Mouse (Mus musculus): ENCODE data around the gene Bbs5. TPM values are rescaled to one million over a fixed set of nuclear protein-coding genes. Genes with fewer than 3 reads are reported as not detected.
"Not testable (repeated sequence)": the region's sequence is repeated elsewhere in the genome, so short reads cannot be mapped to it uniquely, and the experiment has no call there.

The Bbs5 gene
- polyA plus RNA-seq, 1 experiment from 2014 or later: 17.2 TPM

- 96% methylated on average over 4 of the region's 4 CpGs for WGBS
- H3K27me3 ChIP-seq (replicated peaks; ENCODE audit: control insufficient read depth, insufficient read depth, low read length): no peaks in the 10 kb centered on the region
Observed at GRCm38 (mm10) chr2:69659326-69659725, 12.4 kb downstream of the Bbs5 start.

DNA sequence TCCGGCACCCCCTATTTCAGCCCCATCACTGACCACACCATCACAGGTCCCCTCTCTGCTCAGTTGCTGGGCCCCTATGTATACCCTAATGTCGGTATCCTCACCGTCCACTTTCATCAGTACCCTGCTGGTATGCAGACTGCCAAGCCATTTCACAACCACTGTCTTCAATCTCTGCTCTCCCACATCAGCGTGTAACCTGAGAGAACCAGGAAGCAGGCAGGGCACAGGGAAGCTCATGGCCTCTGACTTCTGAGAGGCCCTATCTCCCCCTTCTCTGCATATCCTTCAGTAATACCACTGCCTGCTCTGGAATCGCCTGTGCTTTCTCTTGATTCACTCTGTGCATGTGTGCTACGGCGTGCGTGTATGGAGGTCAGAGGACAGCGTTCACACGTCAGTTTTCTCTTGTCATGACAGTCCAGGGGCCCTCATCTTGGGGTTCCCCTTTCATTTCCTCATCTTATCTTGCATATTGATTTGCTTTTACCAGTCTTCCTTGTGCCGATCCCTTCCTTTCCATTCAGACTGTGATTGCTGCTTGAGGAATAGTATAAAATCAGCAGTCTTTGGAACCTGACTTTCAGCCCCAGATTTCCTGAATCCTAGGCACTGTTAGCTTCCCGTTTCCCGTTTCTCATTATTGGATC, 17.0 kb downstream of the Bbs5 start:
- no peak overlapping the region for H3K4me2 ChIP-seq (ENCODE audit: low read length)
- no peaks in the 10 kb centered on the region for H3K4me1 ChIP-seq (ENCODE audit: control insufficient read depth, insufficient read depth, low read length)
- no peak for ATAC-seq
- DNase-seq (ENCODE audit: low spot score): no peak
- H3K36me3 ChIP-seq (ENCODE audit: control insufficient read depth, insufficient read depth, low read length): peaks cover 29% of the 10 kb centered on the region
- no peak overlapping the region for H3K9ac ChIP-seq (ENCODE audit: low read length)
- 92% methylated on average over 13 of the region's 13 CpGs for WGBS
- H3K9me3 ChIP-seq (replicated peaks; ENCODE audit: control insufficient read depth, low read length): no peaks in the 10 kb centered on the region
- no peak overlapping the region for H3K27ac ChIP-seq (ENCODE audit: low read depth, low read length)
- no peaks in the 10 kb centered on the region for H3K27me3 ChIP-seq (replicated peaks; ENCODE audit: control insufficient read depth, insufficient read depth, low read length)
- H3K4me3 ChIP-seq (ENCODE audit: low read depth, low read length): no peak overlapping the region

More at GRCm38 (mm10) chr2:69659326-69659725, 12.4 kb downstream of the Bbs5 start:
- Histone ChIP-seq H3K9ac (ENCODE audit: low read length) (no peak overlapping the region), H3K4me1 (ENCODE audit: control insufficient read depth, insufficient read depth, low read length) (no peaks in the 10 kb centered on the region), H3K4me2 (ENCODE audit: low read length) (no peak overlapping the region), H3K36me3 (ENCODE audit: control insufficient read depth, insufficient read depth, low read length) (peaks cover 44% of the 10 kb centered on the region), H3K9me3 (replicated peaks; ENCODE audit: control insufficient read depth, low read length) (no peaks in the 10 kb centered on the region), H3K4me3 (ENCODE audit: low read depth, low read length) (no peak overlapping the region), H3K27ac (ENCODE audit: low read depth, low read length) (no peak overlapping the region)
- no peak for DNase-seq (ENCODE audit: low spot score)
- no peak for ATAC-seq

GRCm38 (mm10) chr2:69667656-69668055, 20.7 kb downstream of the Bbs5 start:
- DNase-seq (ENCODE audit: low spot score) (no peak), ATAC-seq (no peak)
- Histone ChIP-seq H3K27me3 (replicated peaks; ENCODE audit: control insufficient read depth, insufficient read depth, low read length) (no peaks in the 10 kb centered on the region), H3K9me3 (replicated peaks; ENCODE audit: control insufficient read depth, low read length) (no peaks in the 10 kb centered on the region), H3K4me1 (ENCODE audit: control insufficient read depth, insufficient read depth, low read length) (no peaks in the 10 kb centered on the region), H3K27ac (ENCODE audit: low read depth, low read length) (no peak overlapping the region), H3K9ac (ENCODE audit: low read length) (no peak overlapping the region), H3K4me2 (ENCODE audit: low read length) (no peak overlapping the region), H3K4me3 (ENCODE audit: low read depth, low read length) (no peak overlapping the region), H3K36me3 (ENCODE audit: control insufficient read depth, insufficient read depth, low read length) (peaks cover 22% of the 10 kb centered on the region)
- WGBS: 94% methylated on average over 4 of the region's 4 CpGs

GRCm38 (mm10) chr2:69668414-69668813, 21.4 kb downstream of the Bbs5 start:
- Histone ChIP-seq H3K9ac (ENCODE audit: low read length) (no peak overlapping the region), H3K4me2 (ENCODE audit: low read length) (no peak overlapping the region), H3K27ac (ENCODE audit: low read depth, low read length) (no peak overlapping the region), H3K4me3 (ENCODE audit: low read depth, low read length) (no peak overlapping the region), H3K4me1 (ENCODE audit: control insufficient read depth, insufficient read depth, low read length) (no peaks in the 10 kb centered on the region), H3K36me3 (ENCODE audit: control insufficient read depth, insufficient read depth, low read length) (peaks cover 19% of the 10 kb centered on the region), H3K27me3 (replicated peaks; ENCODE audit: control insufficient read depth, insufficient read depth, low read length) (no peaks in the 10 kb centered on the region), H3K9me3 (replicated peaks; ENCODE audit: control insufficient read depth, low read length) (no peaks in the 10 kb centered on the region)
- ATAC-seq: no peak
- DNase-seq (ENCODE audit: low spot score): no peak
- WGBS: 64% methylated on average over 6 of the region's 6 CpGs

DNA sequence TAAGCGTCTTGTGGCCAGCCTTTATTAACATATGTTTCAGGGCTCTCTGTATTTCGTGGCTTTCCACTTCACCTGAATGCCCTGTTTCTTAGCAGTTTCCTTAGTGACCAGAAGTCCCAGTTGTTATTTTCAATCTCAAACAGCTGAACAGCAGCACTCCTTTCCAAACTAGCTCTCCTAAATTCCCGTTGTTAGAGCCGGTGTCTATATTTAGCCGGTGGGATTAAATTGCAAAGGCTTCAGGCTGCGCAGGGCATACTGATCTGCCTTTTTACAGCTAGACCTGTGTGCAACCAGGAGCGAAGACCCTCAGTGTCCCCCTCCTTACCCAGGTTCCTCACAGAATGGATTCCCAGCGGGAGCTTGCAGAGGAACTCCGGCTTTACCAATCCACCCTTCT, 22.9 kb downstream of the Bbs5 start, which contains the start of gene Klhl41:
Klhl41 (plus strand) TSS at position 268 of the 400 bp plus-strand sequence.
- no peak for ATAC-seq
- no peak for DNase-seq (ENCODE audit: low spot score)
- no peaks in the 10 kb centered on the region for H3K9me3 ChIP-seq (replicated peaks; ENCODE audit: control insufficient read depth, low read length)

GRCm38 (mm10) chr2:69673723-69674122, 26.8 kb downstream of the Bbs5 start:
- 0 out of 2 replicates have a peak, but pooled peaks cover 3% of the 10 kb centered on the region for H3K36me3 ChIP-seq (ENCODE audit: control insufficient read depth, insufficient read depth, low read length)
- 75% methylated on average over 5 of the region's 5 CpGs for WGBS
- DNase-seq (ENCODE audit: low spot score) (no peak), ATAC-seq (no peak)
- no peaks in the 10 kb centered on the region for H3K9me3 ChIP-seq (replicated peaks; ENCODE audit: control insufficient read depth, low read length)
- H3K4me1 ChIP-seq (ENCODE audit: control insufficient read depth, insufficient read depth, low read length): no peaks in the 10 kb centered on the region
- H3K4me3 ChIP-seq (ENCODE audit: low read depth, low read length): no peak overlapping the region
- H3K27ac ChIP-seq (ENCODE audit: low read depth, low read length): no peak overlapping the region
- H3K27me3 ChIP-seq (replicated peaks; ENCODE audit: control insufficient read depth, insufficient read depth, low read length): no peaks in the 10 kb centered on the region
- no peak overlapping the region for H3K4me2 ChIP-seq (ENCODE audit: low read length)
- no peak overlapping the region for H3K9ac ChIP-seq (ENCODE audit: low read length)

More for the DNA sequence above, 22.9 kb downstream of the Bbs5 start, which contains the start of gene Klhl41:
- no peak within 1 kb of the TSS for H3K4me3 ChIP-seq (ENCODE audit: low read depth, low read length)
- H3K4me2 ChIP-seq (ENCODE audit: low read length): no peak within 1 kb of the TSS
- H3K27me3 ChIP-seq (replicated peaks; ENCODE audit: control insufficient read depth, insufficient read depth, low read length): no peaks in the 10 kb centered on the region
- WGBS: 90% methylated on average over 9 of the region's 9 CpGs
- H3K9ac ChIP-seq (ENCODE audit: low read length): no peak within 1 kb of the TSS
- no peaks in the 10 kb centered on the region for H3K4me1 ChIP-seq (ENCODE audit: control insufficient read depth, insufficient read depth, low read length)
- peaks cover 12% of the 10 kb centered on the region; the same call in 1 of the 2 replicates for H3K36me3 ChIP-seq (ENCODE audit: control insufficient read depth, insufficient read depth, low read length)
- no peak within 1 kb of the TSS for H3K27ac ChIP-seq (ENCODE audit: low read depth, low read length)

DNA sequence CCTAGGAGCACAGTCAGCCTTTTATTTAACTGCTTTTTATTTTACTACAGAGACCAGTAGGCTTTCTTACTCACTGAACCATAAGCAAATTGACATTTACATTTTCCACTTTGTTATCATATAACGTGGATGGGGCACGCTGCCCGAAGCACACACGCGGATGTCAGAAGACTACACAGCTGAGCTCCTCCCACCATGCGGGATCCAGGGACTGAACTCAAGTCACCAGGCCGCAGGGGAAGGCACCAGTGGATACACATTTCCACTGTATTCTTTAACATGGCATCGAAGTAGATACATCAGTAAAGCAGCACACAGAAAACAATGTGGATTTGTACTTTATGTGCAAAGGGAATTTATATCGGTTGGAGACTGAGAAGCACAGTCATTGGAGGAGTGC, 28.3 kb downstream of the Bbs5 start:
- Histone ChIP-seq H3K27me3 (replicated peaks; ENCODE audit: control insufficient read depth, insufficient read depth, low read length) (no peaks in the 10 kb centered on the region), H3K27ac (ENCODE audit: low read depth, low read length) (no peak overlapping the region), H3K36me3 (ENCODE audit: control insufficient read depth, insufficient read depth, low read length) (0 out of 2 replicates have a peak, but pooled peaks cover 3% of the 10 kb centered on the region), H3K4me2 (ENCODE audit: low read length) (no peak overlapping the region), H3K4me3 (ENCODE audit: low read depth, low read length) (no peak overlapping the region), H3K9ac (ENCODE audit: low read length) (no peak overlapping the region), H3K4me1 (ENCODE audit: control insufficient read depth, insufficient read depth, low read length) (no peaks in the 10 kb centered on the region), H3K9me3 (replicated peaks; ENCODE audit: control insufficient read depth, low read length) (no peaks in the 10 kb centered on the region)
- DNase-seq (ENCODE audit: low spot score) (no peak), ATAC-seq (no peak)
- 77% methylated on average over 9 of the region's 9 CpGs for WGBS

DNA sequence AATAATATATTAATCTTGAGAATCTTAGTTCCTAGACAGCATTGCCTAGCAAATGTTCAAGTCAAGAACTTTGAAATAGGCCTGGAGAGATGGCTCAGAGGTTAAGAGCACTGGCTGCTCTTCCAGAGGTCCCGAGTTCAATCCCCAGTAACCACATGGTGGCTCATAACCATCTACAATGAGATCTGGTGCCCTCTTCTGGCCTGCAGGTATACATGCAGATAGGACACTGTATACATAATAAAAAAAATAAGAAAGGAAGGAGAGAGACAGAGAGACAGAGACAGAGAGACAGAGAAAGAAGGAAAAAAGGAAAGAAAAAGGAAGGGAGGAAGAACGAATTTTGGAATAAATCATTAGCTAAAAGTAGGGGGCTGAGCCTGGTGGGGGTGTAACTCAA, 29.7 kb downstream of the Bbs5 start:
- H3K4me3 ChIP-seq (ENCODE audit: low read depth, low read length): no peak overlapping the region
- DNase-seq (ENCODE audit: low spot score): no peak
- H3K27me3 ChIP-seq (replicated peaks; ENCODE audit: control insufficient read depth, insufficient read depth, low read length): no peaks in the 10 kb centered on the region
- no peak overlapping the region for H3K4me2 ChIP-seq (ENCODE audit: low read length)
- H3K27ac ChIP-seq (ENCODE audit: low read depth, low read length): no peak overlapping the region
- ATAC-seq: no peak
- no peaks in the 10 kb centered on the region for H3K36me3 ChIP-seq (ENCODE audit: control insufficient read depth, insufficient read depth, low read length)
- no peak overlapping the region for H3K9ac ChIP-seq (ENCODE audit: low read length)
- no peaks in the 10 kb centered on the region for H3K9me3 ChIP-seq (replicated peaks; ENCODE audit: control insufficient read depth, low read length)
- 59% methylated on average over 2 of the region's 2 CpGs for WGBS
- H3K4me1 ChIP-seq (ENCODE audit: control insufficient read depth, insufficient read depth, low read length): no peaks in the 10 kb centered on the region

GRCm38 (mm10) chr2:69677215-69677614, 30.2 kb downstream of the Bbs5 start:
- not testable (repeated sequence) for DNase-seq (ENCODE audit: low spot score); H3K9ac ChIP-seq (ENCODE audit: low read length); H3K36me3 ChIP-seq (ENCODE audit: control insufficient read depth, insufficient read depth, low read length); H3K4me3 ChIP-seq (ENCODE audit: low read depth, low read length); H3K27me3 ChIP-seq (replicated peaks; ENCODE audit: control insufficient read depth, insufficient read depth, low read length); H3K4me1 ChIP-seq (ENCODE audit: control insufficient read depth, insufficient read depth, low read length); H3K4me2 ChIP-seq (ENCODE audit: low read length); ATAC-seq; H3K27ac ChIP-seq (ENCODE audit: low read depth, low read length); H3K9me3 ChIP-seq (replicated peaks; ENCODE audit: control insufficient read depth, low read length)
- WGBS: 90% methylated on average over 2 of the region's 2 CpGs
